Mouse (Mus musculus) heart, embryonic 13.5 days (tissue): ENCODE results near the gene Rer1. TPM values are rescaled to one million over a fixed set of nuclear protein-coding genes. Genes with fewer than 3 reads are reported as not detected.

Experiments
- polyA plus RNA-seq: library from polyadenylated mRNA; unstranded; fragments of >200 nt; fragmentation: Nextera tagmentation; extraction: Ambion mirVana; gene quantifications from 2 replicates; pipeline ENCODE4 v1.2.1, GENCODE M21; 2015

The Rer1 gene
- polyA plus RNA-seq, 1 experiment from 2014 or later, result 114 TPM

Other genes with a start within 250 kb of the Rer1 start
- gene Ttc34, start 248.9 kb downstream of the Rer1 start, polyA plus RNA-seq, result 0.57 TPM in 2 replicates
- gene Mmel1, start 216.8 kb downstream of the Rer1 start, polyA plus RNA-seq, result 0.51 and 0.64 TPM in 2 replicates
- 42.5 and 48.8 TPM in 2 replicates for gene Fam213b, start 187.2 kb downstream of the Rer1 start, polyA plus RNA-seq
- gene Tnfrsf14, start 157.8 kb downstream of the Rer1 start, polyA plus RNA-seq, result 2.1 and 2.6 TPM in 2 replicates
- 0.31 and 0.45 TPM in 2 replicates for gene Hes5, start 125.5 kb downstream of the Rer1 start, polyA plus RNA-seq
- gene Pank4, start 122.3 kb downstream of the Rer1 start, polyA plus RNA-seq, result 40.6 and 42.6 TPM in 2 replicates
- 0.51 and 0.53 TPM in 2 replicates for gene Plch2, start 29.6 kb downstream of the Rer1 start, polyA plus RNA-seq
- 16.6 and 16.8 TPM in 2 replicates for gene Pex10, start 19.4 kb downstream of the Rer1 start, polyA plus RNA-seq
- 2.1 and 2.3 TPM in 2 replicates for gene Morn1, start 195 bp upstream of the Rer1 start, polyA plus RNA-seq
- gene Ski, start 136.2 kb upstream of the Rer1 start, polyA plus RNA-seq, result 10.1 and 10.2 TPM in 2 replicates
- gene Faap20, start 163.4 kb upstream of the Rer1 start, polyA plus RNA-seq, result 63.2 and 71.1 TPM in 2 replicates